Mouse (Mus musculus) limb, embryonic 15.5 days (tissue): ENCODE measurements around the gene Ppp2r5c. TPM values are rescaled to one million over a fixed set of nuclear protein-coding genes. Genes with fewer than 3 reads are reported as not detected.

ENCODE experiments used
- ATAC-seq: fragments of 200-750 bp; cut with Nextera tagmentation; 2 replicates; pipeline ENCODE4 v1.8.0; 2017; ENCODE audit warnings: low read depth, moderate TSS enrichment; ENCODE audit not compliant: insufficient number of reproducible peaks, low FRiP score, low TSS enrichment
- H3K27ac ChIP-seq: fragments of 300-500 bp; sonication (generic); 2 replicates; pipeline ENCODE4 v1.5.1; 2015; ENCODE audit warnings: moderate library complexity, mild to moderate bottlenecking, inconsistent platforms
- H3K27me3 ChIP-seq: fragments of 300-500 bp; sonication (generic); 2 replicates; pipeline ENCODE4 v1.6.1; 2015; ENCODE audit warnings: inconsistent platforms
- H3K36me3 ChIP-seq: fragments of 300-500 bp; sonication (generic); 2 replicates; pipeline ENCODE4 v1.6.1; 2015; ENCODE audit warnings: inconsistent platforms
- H3K4me1 ChIP-seq: fragments of 300-500 bp; sonication (generic); 2 replicates; pipeline ENCODE4 v1.6.1; 2015; ENCODE audit warnings: inconsistent platforms
- H3K4me2 ChIP-seq: fragments of 300-500 bp; sonication (generic); 2 replicates; pipeline ENCODE4 v1.6.1; 2015; ENCODE audit warnings: mild to moderate bottlenecking, inconsistent platforms
- H3K4me3 ChIP-seq: fragments of 300-500 bp; sonication (generic); 2 replicates; pipeline ENCODE4 v1.5.1; 2015; ENCODE audit warnings: mild to moderate bottlenecking, inconsistent platforms
- H3K9ac ChIP-seq: fragments of 300-500 bp; sonication (generic); 2 replicates; pipeline ENCODE4 v1.6.1; 2015; ENCODE audit warnings: inconsistent platforms
- H3K9me3 ChIP-seq: fragments of 300-500 bp; sonication (generic); 2 replicates; pipeline ENCODE4 v1.6.1; 2016; ENCODE audit warnings: inconsistent platforms
- WGBS: fragments of 180-500 bp; shearing (Covaris S2); methylation state at CpG from one replicate; pipeline ENCODE4 v1.1.7; 2015; 5-methylcytosine and 5-hydroxymethylcytosine counted together
- polyA plus RNA-seq: library from polyadenylated mRNA; unstranded; fragments of >200 nt; fragmentation: Nextera tagmentation; extraction: Ambion mirVana; gene quantifications from 2 replicates; pipeline ENCODE4 v1.2.1, GENCODE M21; 2015

The Ppp2r5c gene
- 141 and 142 TPM in 2 replicates for polyA plus RNA-seq

DNA sequence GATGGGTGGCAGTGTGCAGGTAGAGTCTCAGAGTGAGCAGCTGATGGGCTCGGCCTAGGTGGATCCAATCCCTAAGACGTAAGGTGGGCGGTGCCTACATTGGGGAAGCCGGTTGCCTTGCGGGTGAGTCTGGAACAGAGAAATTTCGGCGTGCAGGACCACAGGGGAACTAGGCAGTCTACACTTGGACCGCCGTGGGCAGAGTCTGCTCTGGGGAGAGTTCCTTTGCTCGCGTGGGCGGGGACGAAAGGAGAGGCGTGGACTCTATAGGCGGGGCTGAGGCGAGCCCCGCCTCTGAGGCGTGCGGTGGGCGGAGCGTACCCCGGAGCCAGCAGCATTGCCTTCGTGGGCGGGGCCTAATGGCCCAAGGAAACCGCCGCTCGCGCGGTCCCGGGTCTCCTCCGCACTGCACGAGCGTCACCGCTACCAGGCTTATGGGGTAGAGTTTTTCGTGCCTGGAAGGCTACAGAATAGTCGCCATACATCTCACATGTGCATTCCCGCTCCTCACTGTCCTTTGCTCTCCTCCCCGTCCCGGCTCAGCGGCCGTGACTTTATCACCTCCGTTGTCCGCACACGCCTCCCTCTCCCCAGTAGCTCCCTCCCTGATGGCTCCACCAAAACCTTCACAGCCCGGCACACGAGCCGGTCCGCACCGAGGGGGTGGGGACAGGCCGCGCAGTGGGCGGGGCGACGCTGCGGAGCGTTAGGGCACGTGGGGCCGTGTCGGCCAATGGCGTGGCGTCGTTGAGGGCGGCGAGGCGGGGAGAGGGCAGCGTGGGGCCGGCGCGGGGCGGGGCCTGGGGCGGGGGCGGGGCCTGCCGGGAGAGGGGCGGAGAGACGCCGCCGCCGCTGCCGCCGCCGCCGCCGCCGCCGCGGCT, at the start of gene Ppp2r5c:
Gene Ppp2r5c (plus strand): TSS at position 831 of the 881 bp plus-strand sequence.
- Histone ChIP-seq H3K27me3 (peaks cover 18% of the 10 kb centered on the region), H3K9me3 (no peaks in the 10 kb centered on the region), H3K36me3 (no peaks in the 10 kb centered on the region; the same call in 1 of the 2 replicates), H3K4me1 (0 out of 2 replicates have a peak, but pooled peaks cover 11% of the 10 kb centered on the region), H3K4me3 (peak within 1 kb of the TSS; percentile 86), H3K4me2 (peak within 1 kb of the TSS; percentile 87), H3K27ac (peak within 1 kb of the TSS; percentile 95), H3K9ac (peak within 1 kb of the TSS; percentile 81)
- WGBS = under 1% methylated on average over 44 of the region's 86 CpGs
- peak; percentile 97 for ATAC-seq

DNA sequence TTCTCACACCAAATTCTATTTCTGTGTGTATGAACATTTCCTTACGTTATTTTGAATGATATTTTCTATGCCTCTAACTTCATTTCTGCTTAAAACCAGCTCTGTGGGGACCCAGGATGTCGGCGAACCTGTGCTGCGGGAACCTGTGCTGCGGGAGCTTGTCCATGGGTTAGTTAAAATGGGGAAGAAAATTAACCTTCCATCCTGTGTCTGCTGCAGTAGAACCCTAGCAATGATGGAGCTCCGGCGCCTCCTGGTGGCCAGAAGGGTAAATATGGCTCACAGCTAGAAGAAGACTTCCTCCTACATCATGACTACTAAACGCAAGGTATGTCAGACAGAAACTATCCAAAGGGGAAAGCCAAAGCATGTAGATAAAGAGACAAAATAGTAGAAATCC, 48.6 kb upstream of the Ppp2r5c start:
- H3K27me3 ChIP-seq = peaks cover 6% of the 10 kb centered on the region; the same call in 1 of the 2 replicates
- H3K27ac ChIP-seq = no peak overlapping the region
- no peak overlapping the region for H3K9ac ChIP-seq
- no peak for ATAC-seq
- 28% methylated on average over 8 of the region's 8 CpGs for WGBS
- no peaks in the 10 kb centered on the region for H3K36me3 ChIP-seq
- H3K4me2 ChIP-seq = no peak overlapping the region
- H3K9me3 ChIP-seq = no peaks in the 10 kb centered on the region
- H3K4me3 ChIP-seq = no peak overlapping the region
- no peaks in the 10 kb centered on the region for H3K4me1 ChIP-seq

- no peaks in the 10 kb centered on the region for H3K36me3 ChIP-seq
- no peaks in the 10 kb centered on the region for H3K9me3 ChIP-seq
- no peak for ATAC-seq
- H3K27ac ChIP-seq = no peak overlapping the region
- peaks cover 6% of the 10 kb centered on the region; the same call in 1 of the 2 replicates for H3K27me3 ChIP-seq
- WGBS = 83% methylated on average over 6 of the region's 6 CpGs
- no peaks in the 10 kb centered on the region for H3K4me1 ChIP-seq
- H3K9ac ChIP-seq = no peak overlapping the region
- H3K4me3 ChIP-seq = no peak overlapping the region
- H3K4me2 ChIP-seq = no peak overlapping the region
These were observed 47.8 kb upstream of the Ppp2r5c start for GRCm38 (mm10) chr12:110399161-110399560.

- Histone ChIP-seq H3K4me3 (no peak overlapping the region), H3K27me3 (peaks cover 6% of the 10 kb centered on the region; the same call in 1 of the 2 replicates), H3K27ac (no peak overlapping the region), H3K4me2 (no peak overlapping the region), H3K36me3 (no peaks in the 10 kb centered on the region), H3K9ac (no peak overlapping the region), H3K9me3 (no peaks in the 10 kb centered on the region), H3K4me1 (no peaks in the 10 kb centered on the region)
- WGBS = 76% methylated on average over 5 of the region's 5 CpGs
- no peak for ATAC-seq
These were observed 46.0 kb upstream of the Ppp2r5c start for GRCm38 (mm10) chr12:110400936-110401335.

GRCm38 (mm10) chr12:110401871-110402270, 45.0 kb upstream of the Ppp2r5c start:
- no peak overlapping the region for H3K4me2 ChIP-seq
- no peak overlapping the region for H3K9ac ChIP-seq
- no peaks in the 10 kb centered on the region for H3K9me3 ChIP-seq
- no peak overlapping the region for H3K4me3 ChIP-seq
- WGBS = 90% methylated on average over 4 of the region's 4 CpGs
- peaks cover 6% of the 10 kb centered on the region; the same call in 1 of the 2 replicates for H3K27me3 ChIP-seq
- H3K4me1 ChIP-seq = no peaks in the 10 kb centered on the region
- H3K27ac ChIP-seq = no peak overlapping the region
- ATAC-seq = no peak
- no peaks in the 10 kb centered on the region for H3K36me3 ChIP-seq

DNA sequence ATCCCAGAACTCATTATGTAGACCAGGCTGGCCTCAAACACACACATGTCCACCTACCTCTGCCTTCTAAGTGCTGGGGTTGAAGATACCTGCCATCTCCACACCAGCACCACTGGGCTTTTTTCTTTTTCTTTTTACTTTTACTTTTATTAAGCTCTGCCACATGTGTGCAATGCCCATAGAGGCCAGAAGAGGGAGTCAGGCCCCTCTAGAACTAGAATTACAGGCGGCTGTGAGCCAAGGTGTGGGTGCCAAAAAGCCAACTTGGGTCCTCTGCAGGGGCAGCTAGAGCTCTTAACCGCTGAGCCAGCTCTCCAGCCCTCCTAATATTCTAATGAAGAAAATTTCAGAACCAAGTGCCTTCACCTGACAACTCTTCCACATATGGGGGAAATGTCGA, 30.7 kb upstream of the Ppp2r5c start:
- Histone ChIP-seq H3K9ac (no peak overlapping the region), H3K4me2 (no peak overlapping the region), H3K4me3 (no peak overlapping the region), H3K4me1 (peaks cover 5% of the 10 kb centered on the region; the same call in 1 of the 2 replicates), H3K9me3 (no peaks in the 10 kb centered on the region), H3K36me3 (no peaks in the 10 kb centered on the region), H3K27ac (no peak overlapping the region), H3K27me3 (no peaks in the 10 kb centered on the region)
- 43% methylated on average over 3 of the region's 3 CpGs for WGBS
- ATAC-seq = no peak

DNA sequence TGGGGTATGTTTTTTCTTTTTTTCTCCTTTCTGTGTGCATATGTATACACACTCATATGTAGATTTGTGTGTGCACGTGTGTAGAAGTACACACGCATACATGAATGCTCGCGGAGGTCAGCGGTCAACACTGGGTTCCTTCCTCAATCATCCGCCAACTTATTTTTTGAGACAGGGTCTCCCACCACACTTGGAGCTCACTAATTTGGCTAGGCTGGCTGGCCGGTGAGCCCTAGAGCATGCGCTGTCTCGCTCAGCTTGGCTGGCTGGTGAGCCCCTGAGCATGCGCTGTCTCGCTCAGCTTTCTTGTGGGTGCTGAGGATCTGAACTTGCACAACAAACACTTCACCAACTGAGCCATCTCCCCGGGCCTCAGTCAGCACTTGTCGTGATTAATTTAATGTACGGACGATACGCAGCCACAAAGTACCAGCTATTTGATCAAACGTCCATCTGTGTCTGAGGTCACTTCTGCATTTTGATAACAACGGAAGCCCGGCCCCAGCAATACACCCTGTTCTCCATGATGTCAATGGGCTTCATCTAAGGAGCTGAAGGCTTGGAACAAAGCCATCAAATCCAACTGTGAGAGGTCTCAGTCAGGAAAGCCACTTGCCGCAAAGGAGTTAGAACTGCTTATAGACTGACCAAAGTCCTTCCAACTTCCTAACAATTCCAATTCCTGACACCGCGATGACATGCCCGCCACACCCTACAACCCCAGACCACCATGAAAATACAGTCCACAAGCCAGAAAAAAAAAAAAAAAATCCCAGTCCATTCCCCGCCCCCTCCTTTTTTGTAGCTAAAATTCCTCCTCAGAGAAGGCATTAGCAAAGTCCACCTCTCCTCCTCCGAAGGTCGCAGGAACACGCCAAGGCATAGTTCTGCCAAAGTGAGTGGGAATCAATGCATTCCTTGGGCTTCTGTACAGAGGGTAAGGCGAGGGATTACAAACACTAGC, 29.6 kb upstream of the Ppp2r5c start:
- Histone ChIP-seq H3K9me3 (no peaks in the 10 kb centered on the region), H3K27ac (no peak overlapping the region), H3K9ac (no peak overlapping the region), H3K4me1 (peaks cover 5% of the 10 kb centered on the region; the same call in 1 of the 2 replicates), H3K4me2 (peak overlapping the region; percentile 15; the same call in 1 of the 2 replicates), H3K27me3 (no peaks in the 10 kb centered on the region), H3K36me3 (no peaks in the 10 kb centered on the region), H3K4me3 (no peak overlapping the region)
- 45% methylated on average over 28 of the region's 28 CpGs for WGBS
- no peak for ATAC-seq

GRCm38 (mm10) chr12:110417987-110418734, 28.8 kb upstream of the Ppp2r5c start:
- 41% methylated on average over 20 of the region's 20 CpGs for WGBS

DNA sequence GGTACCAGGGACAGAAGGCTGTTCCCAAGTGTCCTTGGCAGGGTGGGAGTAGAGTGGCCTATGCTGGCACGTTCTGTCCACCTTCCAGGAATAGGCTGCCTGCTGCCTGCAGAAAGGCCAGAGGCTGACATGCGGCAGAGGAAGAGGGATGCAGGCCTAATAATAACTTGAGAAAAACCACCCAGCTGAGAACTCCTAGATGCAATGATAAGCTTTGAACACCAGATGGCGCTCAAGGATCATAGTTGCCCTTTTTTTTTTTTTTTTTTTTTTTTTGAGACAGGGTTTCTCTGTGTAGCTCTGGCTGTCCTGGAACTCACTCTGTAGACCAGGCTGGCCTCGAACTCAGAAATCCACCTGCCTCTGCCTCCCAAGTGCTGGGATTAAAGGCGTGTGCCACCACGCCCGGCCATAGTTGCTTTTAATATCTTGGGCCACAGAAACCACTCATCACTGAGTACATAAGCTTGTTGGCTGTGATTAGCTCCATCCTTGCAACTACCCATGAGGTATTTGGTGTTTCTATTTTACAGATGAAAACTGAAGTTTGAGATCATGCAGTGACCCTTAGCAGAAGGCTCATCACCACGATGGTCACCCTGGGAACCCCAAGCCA, 28.1 kb upstream of the Ppp2r5c start:
- Histone ChIP-seq H3K36me3 (no peaks in the 10 kb centered on the region), H3K27me3 (no peaks in the 10 kb centered on the region), H3K4me1 (peaks cover 5% of the 10 kb centered on the region; the same call in 1 of the 2 replicates), H3K9ac (no peak overlapping the region), H3K9me3 (no peaks in the 10 kb centered on the region), H3K27ac (no peak overlapping the region), H3K4me3 (no peak overlapping the region), H3K4me2 (no peak overlapping the region)
- no peak for ATAC-seq
- WGBS = 35% methylated on average over 8 of the region's 8 CpGs

More at GRCm38 (mm10) chr12:110417987-110418734, 28.8 kb upstream of the Ppp2r5c start:
- no peak overlapping the region for H3K4me2 ChIP-seq
- no peaks in the 10 kb centered on the region for H3K27me3 ChIP-seq
- no peak overlapping the region for H3K9ac ChIP-seq
- no peaks in the 10 kb centered on the region for H3K36me3 ChIP-seq
- peaks cover 5% of the 10 kb centered on the region; the same call in 1 of the 2 replicates for H3K4me1 ChIP-seq
- no peak overlapping the region for H3K4me3 ChIP-seq
- no peak for ATAC-seq
- no peak overlapping the region for H3K27ac ChIP-seq
- H3K9me3 ChIP-seq = no peaks in the 10 kb centered on the region

- ATAC-seq = no peak
- H3K4me2 ChIP-seq = no peak overlapping the region
- no peak overlapping the region for H3K4me3 ChIP-seq
- H3K9ac ChIP-seq = no peak overlapping the region
- no peaks in the 10 kb centered on the region for H3K9me3 ChIP-seq
- H3K27ac ChIP-seq = no peak overlapping the region
- peaks cover 5% of the 10 kb centered on the region; the same call in 1 of the 2 replicates for H3K4me1 ChIP-seq
- no peaks in the 10 kb centered on the region for H3K36me3 ChIP-seq
- H3K27me3 ChIP-seq = no peaks in the 10 kb centered on the region
- 42% methylated on average over 2 of the region's 2 CpGs for WGBS
These were observed 27.0 kb upstream of the Ppp2r5c start for GRCm38 (mm10) chr12:110419879-110420278.

- ATAC-seq = no peak
- Histone ChIP-seq H3K4me2 (no peak overlapping the region), H3K9me3 (no peaks in the 10 kb centered on the region), H3K36me3 (no peaks in the 10 kb centered on the region), H3K4me1 (peaks cover 5% of the 10 kb centered on the region; the same call in 1 of the 2 replicates), H3K27ac (no peak overlapping the region), H3K4me3 (no peak overlapping the region), H3K27me3 (no peaks in the 10 kb centered on the region), H3K9ac (no peak overlapping the region)
- 50% methylated on average over 3 of the region's 3 CpGs for WGBS
These were observed 25.6 kb upstream of the Ppp2r5c start for GRCm38 (mm10) chr12:110421361-110421760.
